Mouse (Mus musculus): ENCODE data around the gene Rc3h2.

DNA sequence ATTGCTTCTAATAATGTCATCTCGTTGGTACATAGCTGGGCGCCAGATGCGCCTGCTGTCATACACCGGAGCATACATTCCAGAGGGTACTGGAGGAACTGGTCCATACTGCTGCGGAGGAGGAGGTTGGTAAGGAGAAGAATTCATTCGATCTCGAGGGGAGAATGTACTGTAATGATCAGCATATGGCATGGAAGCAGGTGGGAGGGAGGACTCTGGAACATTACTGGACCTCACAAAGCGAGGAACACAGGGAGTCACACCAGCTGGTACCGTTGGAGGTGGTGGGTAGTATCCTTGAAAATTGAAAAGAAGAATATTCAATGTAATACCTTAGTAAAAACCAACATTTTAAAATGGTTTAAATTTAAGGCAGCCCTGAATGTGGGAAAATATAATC lies 39.8 kb downstream of the Rc3h2 start:
- TF ChIP-seq CTCF (IDR thresholded peaks at IDR 0.05; ENCODE audit: low read depth) (no peak), EP300 (IDR thresholded peaks at IDR 0.05; ENCODE audit: low read depth) (no peak)

Measured in liver, embryonic 14.5 days (tissue).